Mouse (Mus musculus) kidney, postnatal 4 days (tissue): ENCODE results near the gene Rab8b.
A peak's percentile ranks its signal among the peaks of the same experiment; 100 is the strongest.
"Not testable (repeated sequence)": the region's sequence is repeated elsewhere in the genome, so short reads cannot be mapped to it uniquely, and the experiment has no call there.

Experiments
- DNase-seq, 2 experiments: peaks; one replicate each; pipeline ENCODE4 v3.0.0; 2021; ENCODE audit warnings: mixed read lengths in 2 of 2

The Rab8b gene

GRCm38 (mm10) chr9:66833851-66834250 lies 85.6 kb downstream of the Rab8b start:
- DNase-seq: peak; percentile 13 to 49

GRCm38 (mm10) chr9:66832366-66832908 lies 87.0 kb downstream of the Rab8b start:
- no peak for DNase-seq

GRCm38 (mm10) chr9:66825990-66826389 lies 93.5 kb downstream of the Rab8b start:
- no peak for DNase-seq

GRCm38 (mm10) chr9:66822255-66822654 lies 97.2 kb downstream of the Rab8b start:
- DNase-seq: not testable (repeated sequence)

GRCm38 (mm10) chr9:66820996-66821395 lies 98.5 kb downstream of the Rab8b start:
- DNase-seq: no peak

GRCm38 (mm10) chr9:66813392-66813791 lies 106.1 kb downstream of the Rab8b start:
- DNase-seq: no peak

GRCm38 (mm10) chr9:66805951-66806350 lies 113.5 kb downstream of the Rab8b start:
- DNase-seq: peak; percentile 18 to 40

- peak in 1 of 2 experiments; percentile 9 for DNase-seq
These were observed 117.5 kb downstream of the Rab8b start for GRCm38 (mm10) chr9:66801947-66802346.

GRCm38 (mm10) chr9:66796739-66797138 lies 122.7 kb downstream of the Rab8b start, which contains the start of gene Gm10647:
TSS of gene Gm10647 (plus strand) at chr9:66797039.
- no peak for DNase-seq

- peak; percentile 96 to 98 for DNase-seq
These were observed 123.8 kb downstream of the Rab8b start, which contains the start of gene Aph1b for GRCm38 (mm10) chr9:66795464-66796324. TSS of gene Aph1b (minus strand) at chr9:66795490.

- peak in 1 of 2 experiments; percentile 23 for DNase-seq
These were observed 124.6 kb downstream of the Rab8b start for GRCm38 (mm10) chr9:66794629-66795463.
